11 mouse cellular contexts compared by ENCODE assay signal in the genomic region with DNA sequence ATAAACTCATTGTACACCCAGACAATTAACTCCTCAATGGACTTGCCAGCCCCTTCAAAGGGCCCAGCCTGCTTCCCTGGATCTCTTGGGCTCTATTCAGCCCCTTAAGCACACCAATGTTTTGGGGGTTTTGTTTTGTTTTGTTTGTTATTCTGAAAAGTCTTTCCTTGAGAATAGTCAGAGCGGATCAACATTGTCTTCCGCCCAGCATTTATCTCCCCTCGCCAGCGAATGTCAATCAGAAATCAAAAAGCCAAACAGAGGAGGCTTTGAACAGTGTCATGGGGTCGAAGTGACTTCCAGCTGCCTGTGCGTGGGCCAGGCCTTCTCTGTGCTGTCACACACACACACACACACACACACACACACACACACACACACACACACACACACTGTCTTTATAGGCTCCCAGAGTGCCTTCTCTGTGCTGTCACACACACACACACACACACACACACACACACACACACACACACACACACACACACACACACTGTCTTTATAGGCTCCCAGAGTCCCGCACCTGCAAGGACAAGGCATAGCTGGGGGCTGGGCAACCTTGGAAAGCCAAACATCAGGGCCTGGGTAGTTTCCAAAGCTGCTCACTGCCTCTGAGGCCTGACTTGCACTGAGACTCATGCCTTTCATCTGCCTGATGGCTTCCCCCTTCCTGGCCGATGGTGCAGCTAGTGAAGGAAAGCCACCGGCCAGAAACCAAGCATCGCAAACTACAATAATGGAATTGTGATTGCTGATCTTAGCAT.
DNase-seq lines count a peak whose midpoint lies in the region; ATAC-seq lines count a peak whose summit lies in the region.
"Had no signal": no experiment of that assay in that cellular context is flagged by ENCODE, and none has a peak within 500 bp of the region (broad histone marks: within the 10 kb centered on the region; RNA-seq: fewer than 3 reads in every experiment).

No protein-coding gene starts in this region.

- H3K4me3 ChIP-seq in forebrain, embryonic 14.5 days (ENCODE audit: low read depth, low read length), result no peak overlapping the region
- H3K4me3 ChIP-seq in midbrain, embryonic 10.5 days, result no peak overlapping the region
- H3K4me3 ChIP-seq: embryonic facial prominence, embryonic 13.5 days; gastrocnemius, adult 2 months had no signal

- H3K4me1 ChIP-seq in forebrain, embryonic 14.5 days (ENCODE audit: control insufficient read depth, insufficient read depth, low read length), result no peaks in the 10 kb centered on the region; the same call in 1 of the 2 replicates
- H3K4me1 ChIP-seq in midbrain, embryonic 10.5 days, result peaks cover 41% of the 10 kb centered on the region

- ATAC-seq in forebrain, embryonic 14.5 days, result peak; percentile 37; the same call in 1 of the 2 replicates
- no peak for ATAC-seq in monocyte, adult 5-6 weeks (replicated peaks; ENCODE audit: insufficient number of reproducible peaks, low FRiP score, low TSS enrichment, poor library complexity, severe bottlenecking)

- H3K36me3 ChIP-seq in forebrain, embryonic 14.5 days (ENCODE audit: control insufficient read depth, insufficient read depth, low read length), result no peaks in the 10 kb centered on the region
- no peaks in the 10 kb centered on the region for H3K36me3 ChIP-seq in midbrain, embryonic 10.5 days
- H3K36me3 ChIP-seq: embryonic facial prominence, embryonic 13.5 days had no signal

- 17% methylated on average over 10 of the region's 10 CpGs for WGBS in forebrain, embryonic 14.5 days
- WGBS in midbrain, embryonic 10.5 days, result 17% methylated on average over 10 of the region's 10 CpGs

- DNase-seq in adrenal gland, adult (ENCODE audit: inconsistent age in 2 of 2, low spot score in 1 of 2), result peak; percentile 83 to 87
- DNase-seq in adrenal gland, postnatal 10 days, result peak; percentile 75
- peak; percentile 43 for DNase-seq in forebrain, embryonic 14.5 days (ENCODE audit: low spot score)
- peak; percentile 67 for DNase-seq in midbrain, embryonic 10.5 days (ENCODE audit: low spot score)
- DNase-seq in frontal cortex, postnatal 14 days (ENCODE audit: low spot score in 2 of 2), result no peak
- DNase-seq in cerebellum, adult 11-12 months, result no peak
- DNase-seq: gastrocnemius, adult 2 months; kidney, adult 18-20 months had no signal

- no peaks in the 10 kb centered on the region for H3K27me3 ChIP-seq in forebrain, embryonic 14.5 days (replicated peaks; ENCODE audit: control insufficient read depth, insufficient read depth, low read length)
- H3K27me3 ChIP-seq in midbrain, embryonic 10.5 days (ENCODE audit: low read depth, poor library complexity, severe bottlenecking), result peaks cover 84% of the 10 kb centered on the region
- H3K27me3 ChIP-seq: embryonic facial prominence, embryonic 13.5 days had no signal

- no peak overlapping the region for H3K4me2 ChIP-seq in forebrain, embryonic 14.5 days (ENCODE audit: low read length)
- H3K4me2 ChIP-seq: embryonic facial prominence, embryonic 13.5 days had no signal

- H3K9ac ChIP-seq in forebrain, embryonic 14.5 days (ENCODE audit: low read length), result no peak overlapping the region
- H3K9ac ChIP-seq: embryonic facial prominence, embryonic 13.5 days; liver, embryonic 14.5 days had no signal

- H3K27ac ChIP-seq in forebrain, embryonic 14.5 days (ENCODE audit: low read depth, low read length), result no peak overlapping the region
- peak overlapping the region; percentile 73 for H3K27ac ChIP-seq in midbrain, embryonic 10.5 days (replicated peaks)
- H3K27ac ChIP-seq: embryonic facial prominence, embryonic 13.5 days; gastrocnemius, adult 2 months; liver, embryonic 14.5 days had no signal

- no peaks in the 10 kb centered on the region for H3K9me3 ChIP-seq in forebrain, embryonic 14.5 days (replicated peaks; ENCODE audit: control insufficient read depth, low read length)
- H3K9me3 ChIP-seq in midbrain, embryonic 10.5 days (replicated peaks), result no peaks in the 10 kb centered on the region
- H3K9me3 ChIP-seq: embryonic facial prominence, embryonic 13.5 days had no signal

Comparison
In these comparisons a context has a peak if more than half of its experiments do, and no peak if none do; other contexts are left out.
1. DNase-seq: peak in adrenal gland, adult (2 of 2), adrenal gland, postnatal 10 days (single experiment), forebrain, embryonic 14.5 days (single experiment) and midbrain, embryonic 10.5 days (single experiment); none in frontal cortex, postnatal 14 days (0 of 2) and cerebellum, adult 11-12 months (single experiment).